Mouse (Mus musculus) cortical plate, adult 2 months (tissue): ENCODE data around the gene Sash3. TPM values are rescaled to one million over a fixed set of nuclear protein-coding genes. Genes with fewer than 3 reads are reported as not detected.
A peak's percentile ranks its signal among the peaks of the same experiment; 100 is the strongest.

Experiments used
- H3K27ac ChIP-seq: fragments of 200-500 bp; 2 replicates; pipeline ENCODE4 v1.5.1; 2012; ENCODE audit warnings: low read length, control low read depth, inconsistent platforms; ENCODE audit not compliant: insufficient read depth
- H3K4me1 ChIP-seq: fragments of 200-500 bp; 2 replicates; pipeline ENCODE4 v1.6.1; 2011; ENCODE audit warnings: low read length; ENCODE audit not compliant: control insufficient read depth, insufficient read depth
- H3K4me3 ChIP-seq: fragments of 200-500 bp; 2 replicates; pipeline ENCODE4 v1.5.1; 2011; ENCODE audit warnings: mild to moderate bottlenecking, low read length, control low read depth; ENCODE audit not compliant: insufficient read depth
- CTCF ChIP-seq: fragments of 200-500 bp; IDR thresholded peaks from 2 replicates; pipeline ENCODE4 v1.5.1; 2011; ENCODE audit warnings: mild to moderate bottlenecking, control low read depth, low read length; ENCODE audit not compliant: insufficient read depth; ENCODE audit errors: extremely low read depth
- POLR2A ChIP-seq: fragments of 200-500 bp; IDR thresholded peaks from 2 replicates; pipeline ENCODE4 v1.6.1; 2011; ENCODE audit warnings: mild to moderate bottlenecking, low read length, control low read depth; ENCODE audit not compliant: insufficient read depth; ENCODE audit errors: extremely low read depth
- polyA plus RNA-seq: library from polyadenylated mRNA; depleted of rRNA; stranded (reverse); fragments of >200 nt; gene quantifications from 2 replicates; pipeline ENCODE4 v1.2.3, GENCODE M21; 2012

Gene Sash3
- polyA plus RNA-seq, 1 experiment: 1.6 TPM

DNA sequence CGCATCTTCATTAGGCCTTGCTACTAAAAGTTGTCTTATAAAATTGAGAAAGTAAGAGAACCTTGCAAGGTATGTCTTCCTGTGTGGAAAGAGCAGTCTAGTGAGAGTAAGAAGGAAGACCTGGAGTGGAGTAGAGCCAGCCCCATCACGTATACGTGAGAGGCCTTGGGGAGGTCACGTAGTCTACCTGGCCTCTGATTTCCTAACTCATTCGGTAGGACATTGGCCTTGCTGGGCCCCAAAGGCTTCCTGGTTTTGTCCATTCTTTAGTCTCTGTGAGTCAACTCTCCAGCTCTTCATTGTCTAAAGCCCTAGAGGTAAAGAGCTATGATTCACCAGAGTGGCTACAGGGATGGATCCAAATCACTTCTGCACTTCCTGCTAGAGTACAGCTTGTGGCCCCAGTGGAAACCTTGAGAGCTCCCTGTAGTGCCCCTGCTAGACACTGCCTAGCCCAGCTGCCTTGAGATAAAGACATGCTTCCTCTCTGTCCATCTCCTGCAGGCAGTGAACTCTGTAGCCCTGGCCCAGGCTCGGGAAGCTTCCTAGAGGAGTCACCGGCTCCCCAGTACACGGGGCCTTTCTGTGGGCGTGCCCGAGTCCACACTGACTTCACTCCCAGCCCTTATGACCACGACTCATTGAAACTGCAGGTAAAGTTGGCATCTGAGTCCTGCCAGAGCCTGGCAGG lies 12.1 kb downstream of the Sash3 start:
- Histone ChIP-seq H3K27ac (no peak overlapping the region), H3K4me1 (no peaks in the 10 kb centered on the region), H3K4me3 (no peak overlapping the region)
- TF ChIP-seq POLR2A (no peak), CTCF (no peak)

DNA sequence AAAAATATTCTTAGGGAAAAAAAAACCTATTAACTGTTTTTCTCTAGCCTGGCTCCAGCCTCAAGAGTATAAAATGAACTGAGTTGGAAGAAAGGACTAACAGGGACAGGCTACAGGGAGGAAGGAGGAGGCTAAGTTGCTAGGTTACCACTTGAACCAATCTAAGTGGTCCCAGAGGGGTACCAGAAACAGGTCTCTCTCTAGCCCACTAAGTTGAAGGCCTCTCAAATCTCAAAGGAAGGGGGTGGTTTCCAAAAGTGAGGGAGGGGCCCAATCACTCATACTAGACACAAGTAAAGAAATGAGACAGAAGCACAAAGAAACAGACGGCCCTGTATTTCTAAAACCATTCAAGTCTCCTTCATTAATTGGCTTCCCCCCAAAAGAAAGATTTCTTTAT lies 23.7 kb downstream of the Sash3 start:
- H3K4me3 ChIP-seq: no peak overlapping the region
- no peak for TF ChIP-seq CTCF
- no peak for TF ChIP-seq POLR2A
- no peak overlapping the region for H3K27ac ChIP-seq
- H3K4me1 ChIP-seq: no peaks in the 10 kb centered on the region

DNA sequence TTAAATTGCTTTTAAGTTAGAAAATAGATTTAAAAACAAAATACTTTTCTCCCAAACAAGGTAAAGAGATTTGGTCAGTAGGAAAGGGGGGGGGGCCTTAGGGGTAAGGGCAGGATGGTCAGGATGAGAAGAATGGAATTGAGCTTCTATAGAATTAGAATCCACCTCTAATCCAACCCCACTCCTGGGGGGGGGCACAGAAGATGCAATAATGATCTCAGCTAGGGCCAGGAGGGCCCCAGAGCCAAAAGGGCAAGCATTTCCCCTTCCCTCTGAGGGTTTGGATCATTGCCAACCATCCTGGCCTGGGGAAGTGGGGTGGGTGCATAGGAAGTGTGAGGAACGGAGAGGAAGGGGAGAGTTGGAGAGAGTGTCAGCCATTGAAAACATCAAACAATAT lies 24.1 kb downstream of the Sash3 start:
- TF ChIP-seq POLR2A (no peak), CTCF (no peak)
- no peak overlapping the region for H3K4me3 ChIP-seq
- H3K4me1 ChIP-seq: no peaks in the 10 kb centered on the region; the same call in 1 of the 2 replicates
- H3K27ac ChIP-seq: no peak overlapping the region

DNA sequence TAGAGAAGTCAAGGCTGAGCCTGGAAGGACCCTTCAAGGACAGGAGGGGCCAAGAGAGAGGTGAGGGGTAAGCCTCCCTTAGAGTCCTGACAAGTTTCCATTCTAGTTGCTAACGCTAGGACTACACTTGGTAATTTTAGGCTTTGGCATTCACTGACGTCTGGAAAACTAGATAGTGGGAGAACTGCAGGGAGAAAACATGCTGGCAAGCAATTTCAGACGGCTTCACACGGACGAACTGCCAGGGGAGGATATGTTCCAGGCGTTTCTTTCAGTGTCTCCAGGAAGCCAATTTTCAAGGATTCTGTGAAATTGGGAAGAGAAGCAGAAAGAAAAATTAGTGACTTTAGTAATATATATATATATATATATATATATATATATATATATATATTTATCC lies 35.6 kb downstream of the Sash3 start:
- H3K27ac ChIP-seq: no peak overlapping the region
- no peak overlapping the region for H3K4me3 ChIP-seq
- H3K4me1 ChIP-seq: no peaks in the 10 kb centered on the region
- TF ChIP-seq POLR2A (no peak), CTCF (no peak)

DNA sequence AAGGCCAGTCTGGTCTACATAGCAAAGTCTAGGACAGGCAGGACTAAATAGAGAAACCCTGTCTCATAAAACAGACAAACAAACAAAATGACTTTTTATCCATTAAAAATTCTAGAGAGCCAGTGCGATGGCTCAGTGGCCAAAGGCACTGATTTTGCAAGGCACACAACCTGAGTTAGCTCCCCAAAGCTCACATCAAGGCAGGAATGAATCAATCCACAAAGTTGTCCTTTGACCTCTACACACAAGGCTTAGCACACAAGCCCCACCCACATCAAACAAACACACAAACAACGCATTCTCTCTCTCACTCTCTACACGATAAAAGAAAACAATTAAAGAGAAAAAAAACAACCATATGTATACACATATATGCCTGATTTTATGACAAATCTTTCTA lies 38.5 kb downstream of the Sash3 start:
- Histone ChIP-seq H3K4me1 (no peaks in the 10 kb centered on the region), H3K27ac (no peak overlapping the region), H3K4me3 (no peak overlapping the region)
- TF ChIP-seq POLR2A (no peak), CTCF (no peak)

DNA sequence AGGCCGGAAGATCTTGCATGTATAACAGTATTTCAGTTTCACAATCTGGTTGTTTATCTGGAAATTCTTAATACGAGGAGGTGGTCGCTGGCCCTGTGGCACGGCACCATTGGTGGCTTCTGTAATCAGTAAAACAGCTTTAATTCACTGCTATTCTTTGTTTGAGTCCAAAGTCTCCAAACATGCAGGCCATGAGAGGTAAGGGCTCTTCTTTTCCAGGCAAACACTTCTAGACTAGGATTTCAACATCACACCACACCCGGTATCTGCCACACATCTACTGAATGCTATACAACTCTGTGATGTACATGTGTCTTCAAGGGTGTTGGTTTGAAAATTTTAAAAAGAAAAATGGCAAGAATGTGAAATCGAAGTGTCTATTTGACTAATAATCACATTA lies 45.0 kb downstream of the Sash3 start:
- Histone ChIP-seq H3K27ac (no peak overlapping the region), H3K4me1 (no peaks in the 10 kb centered on the region), H3K4me3 (no peak overlapping the region)
- no peak for TF ChIP-seq CTCF
- no peak for TF ChIP-seq POLR2A

DNA sequence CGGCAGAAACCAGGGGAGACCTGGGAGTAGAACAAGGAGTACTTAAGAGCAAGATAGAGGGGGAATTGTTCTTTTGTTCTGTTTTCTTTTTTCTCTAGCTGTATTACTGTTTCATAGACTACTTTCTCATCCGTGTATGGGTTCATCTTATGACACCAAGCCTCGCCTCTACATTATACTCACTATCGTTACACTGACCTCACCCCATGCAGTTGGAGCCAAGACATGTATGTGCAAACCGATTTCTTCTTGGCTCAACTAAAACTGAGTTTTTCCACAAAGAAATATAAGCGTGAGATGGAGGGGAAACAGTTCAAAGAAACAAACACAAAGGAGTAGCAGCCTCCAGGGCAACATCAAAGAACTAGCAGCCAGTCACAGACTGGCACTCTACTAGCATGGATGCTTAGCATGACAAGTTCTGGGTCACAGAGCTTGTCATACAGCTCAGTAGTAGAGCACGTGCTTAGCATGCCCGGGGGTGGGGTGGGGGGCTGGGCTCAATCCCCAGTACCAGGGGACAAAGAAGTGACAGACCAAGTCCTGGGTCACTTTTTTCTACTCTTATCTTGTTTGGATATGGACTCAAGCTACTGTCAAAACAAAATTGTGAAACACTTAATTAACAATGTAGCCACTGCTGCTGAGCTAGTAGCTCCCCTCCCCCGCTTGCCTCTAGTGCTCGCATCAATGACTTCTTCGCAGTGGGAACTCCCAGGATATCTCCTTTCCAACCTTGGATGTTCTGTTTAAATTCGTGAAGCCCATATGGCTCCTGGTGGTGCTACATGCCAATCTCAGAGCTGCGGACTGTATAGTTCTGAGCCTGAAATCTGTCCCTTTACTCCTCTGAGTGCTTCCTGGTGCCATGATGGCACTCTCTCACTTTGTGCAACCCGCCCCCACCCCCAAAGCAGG lies 47.3 kb downstream of the Sash3 start:
- no peak overlapping the region for H3K4me3 ChIP-seq
- H3K27ac ChIP-seq: peak overlapping the region; percentile 35; the same call in 1 of the 2 replicates
- TF ChIP-seq POLR2A (no peak), CTCF (no peak)
- no peaks in the 10 kb centered on the region for H3K4me1 ChIP-seq

DNA sequence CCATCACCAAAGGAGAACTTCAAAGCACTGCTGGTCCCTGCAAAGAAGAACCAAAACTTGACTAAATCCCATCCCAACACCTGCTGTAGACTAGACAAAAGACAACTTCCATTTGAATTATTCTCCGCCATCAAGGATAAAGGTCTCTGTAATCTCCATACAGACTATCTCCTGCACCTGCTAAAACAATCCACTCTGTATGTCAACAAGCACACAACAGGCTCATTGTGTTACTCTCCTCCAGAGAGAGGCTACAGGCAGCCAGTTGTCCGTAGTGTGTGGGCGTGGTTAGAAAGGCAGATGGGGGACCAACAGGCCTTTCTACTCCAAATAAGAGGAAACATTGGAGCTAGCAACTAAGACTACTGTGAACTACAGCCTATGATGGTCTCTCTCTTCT lies 51.6 kb downstream of the Sash3 start:
- Histone ChIP-seq H3K27ac (peak overlapping the region; percentile 81; the same call in 1 of the 2 replicates), H3K4me1 (peaks cover 3% of the 10 kb centered on the region; the same call in 1 of the 2 replicates), H3K4me3 (no peak overlapping the region)
- TF ChIP-seq POLR2A (no peak), CTCF (no peak)

DNA sequence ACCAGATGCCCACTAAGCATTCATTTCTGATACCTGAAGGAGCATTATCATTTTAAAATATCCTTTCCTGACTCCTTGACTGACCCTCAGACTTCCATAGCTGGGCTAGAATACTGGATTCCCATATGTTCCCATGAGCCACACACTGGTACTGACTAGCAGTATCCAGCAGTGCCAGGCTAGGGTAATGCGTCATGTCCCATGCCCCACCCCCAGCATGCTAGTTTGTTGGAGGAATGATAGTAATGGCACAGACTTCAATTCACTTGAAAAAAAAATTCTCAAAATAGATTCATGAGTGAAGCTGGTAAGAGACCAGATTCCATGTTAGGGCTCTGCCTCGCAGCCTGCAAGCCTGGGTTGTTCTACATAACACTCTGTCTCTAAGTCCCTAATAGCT lies 52.8 kb downstream of the Sash3 start:
- no peak overlapping the region for H3K4me3 ChIP-seq
- peaks cover 3% of the 10 kb centered on the region; the same call in 1 of the 2 replicates for H3K4me1 ChIP-seq
- TF ChIP-seq CTCF: no peak
- TF ChIP-seq POLR2A: no peak
- 0 out of 2 replicates have a peak overlapping the region, but pooled peaks have one; percentile 3 for H3K27ac ChIP-seq
